ENCODE assay signal across 11 mouse cellular contexts in the genomic region with DNA sequence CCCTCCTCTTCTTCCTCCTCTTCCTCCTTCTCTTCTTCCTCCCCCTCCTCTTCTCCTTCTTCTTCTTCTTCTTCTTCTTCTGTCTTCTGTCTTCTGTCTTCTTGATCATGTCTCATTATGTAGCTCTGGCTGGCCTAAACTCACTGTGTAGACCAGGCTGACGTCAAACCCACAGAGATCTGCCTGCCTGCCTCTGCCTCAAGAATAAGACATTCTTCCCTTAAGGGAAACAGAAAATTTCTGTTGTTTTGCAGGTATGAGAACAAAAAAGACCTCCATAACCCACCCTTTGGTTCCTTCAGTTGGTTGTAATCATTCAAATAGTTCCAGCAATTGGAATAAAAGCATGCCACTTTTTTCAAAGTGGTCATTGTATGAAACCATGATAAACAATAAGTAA. TPM values are rescaled to one million over a fixed set of nuclear protein-coding genes. Genes with fewer than 3 reads are reported as not detected.
A peak's percentile ranks its signal among the peaks of the same experiment; 100 is the strongest.
DNase-seq lines count a peak whose midpoint lies in the region; ATAC-seq and TF ChIP-seq lines count a peak whose summit lies in the region.
"Had no signal": no experiment of that assay in that cellular context is flagged by ENCODE, and none has a peak within 500 bp of the region (broad histone marks: within the 10 kb centered on the region; RNA-seq: fewer than 3 reads in every experiment).

No protein-coding gene starts in this region.

- H3K36me3 ChIP-seq in heart, embryonic 13.5 days: peaks cover 61% of the 10 kb centered on the region
- H3K36me3 ChIP-seq in spleen, adult 2 months (ENCODE audit: control insufficient read depth, insufficient read depth, low read length): peaks cover 2% of the 10 kb centered on the region
- no peaks in the 10 kb centered on the region for H3K36me3 ChIP-seq in small intestine, adult 2 months (ENCODE audit: control insufficient read depth, insufficient read depth, low read length)

- WGBS in heart, embryonic 13.5 days: 74% methylated on average over 1 of the region's 1 CpGs
- WGBS in spleen, adult 2 months: 28% methylated on average over 1 of the region's 1 CpGs
- WGBS in small intestine, adult 2 months: 73% methylated on average over 1 of the region's 1 CpGs

- peaks cover 59% of the 10 kb centered on the region for H3K4me1 ChIP-seq in heart, embryonic 13.5 days
- H3K4me1 ChIP-seq in spleen, adult 2 months (ENCODE audit: control insufficient read depth, insufficient read depth, insufficient read length): peaks cover 8% of the 10 kb centered on the region; the same call in 1 of the 2 replicates
- H3K4me1 ChIP-seq in small intestine, adult 2 months (ENCODE audit: control insufficient read depth, insufficient read depth, insufficient read length, low read length): peaks cover 15% of the 10 kb centered on the region

- DNase-seq in heart, adult 18-20 months: no peak
- no peak for DNase-seq in layer of hippocampus, adult 2 months (ENCODE audit: low spot score in 2 of 2)
- no peak for DNase-seq in layer of hippocampus, adult 8-10 months (ENCODE audit: low spot score in 2 of 2)
- no peak for DNase-seq in spleen, adult 2 months (ENCODE audit: low read depth in 1 of 2, low spot score in 2 of 2)
- no peak for DNase-seq in spleen, adult 18-20 months
- DNase-seq: adrenal gland, postnatal 36 days; cerebellum, adult 11 months; gastrocnemius, postnatal 36 days had no signal

- peak overlapping the region; percentile 73 for H3K27ac ChIP-seq in heart, embryonic 13.5 days (replicated peaks)
- H3K27ac ChIP-seq in layer of hippocampus, adult 2 months: no peak overlapping the region
- peak overlapping the region; percentile 69; the same call in 1 of the 2 replicates for H3K27ac ChIP-seq in spleen, adult 2 months (ENCODE audit: insufficient read depth, low read length)
- 0 out of 2 replicates have a peak overlapping the region, but pooled peaks have one; percentile 55 for H3K27ac ChIP-seq in small intestine, adult 2 months (ENCODE audit: insufficient read depth, low read depth, low read length)

- no peaks in the 10 kb centered on the region for H3K27me3 ChIP-seq in heart, embryonic 13.5 days (replicated peaks)
- no peaks in the 10 kb centered on the region for H3K27me3 ChIP-seq in spleen, adult 2 months (ENCODE audit: control insufficient read depth, insufficient read depth, low read length)
- H3K27me3 ChIP-seq in small intestine, adult 2 months (ENCODE audit: control insufficient read depth, insufficient read depth, low read length): no peaks in the 10 kb centered on the region

- H3K4me2 ChIP-seq in heart, embryonic 13.5 days: peak overlapping the region; percentile 27

- no peak for TF ChIP-seq POLR2A in spleen, adult 2 months (IDR thresholded peaks at IDR 0.05; ENCODE audit: low read depth, low read length)
- no peak for TF ChIP-seq POLR2A in small intestine, adult 2 months (IDR thresholded peaks at IDR 0.05; ENCODE audit: low read depth, low read length)

- H3K9ac ChIP-seq in heart, embryonic 13.5 days: no peak overlapping the region; the same call in 1 of the 2 replicates

- no peaks in the 10 kb centered on the region; the same call in 1 of the 2 replicates for H3K9me3 ChIP-seq in heart, embryonic 13.5 days

- no peak for ATAC-seq in heart, embryonic 13.5 days (ENCODE audit: extremely low read depth, insufficient number of reproducible peaks, low FRiP score, low TSS enrichment)

- no peak overlapping the region for H3K4me3 ChIP-seq in heart, embryonic 13.5 days
- H3K4me3 ChIP-seq in layer of hippocampus, adult 2 months: peak overlapping the region; percentile 22; the same call in 1 of the 2 replicates
- H3K4me3 ChIP-seq in spleen, adult 2 months (ENCODE audit: extremely low read depth, insufficient read depth, insufficient read length): no peak overlapping the region
- no peak overlapping the region for H3K4me3 ChIP-seq in small intestine, adult 2 months (ENCODE audit: low read depth, low read length)
- H3K4me3 ChIP-seq: myocyte had no signal

- TF ChIP-seq CTCF in layer of hippocampus, adult 2 months (conservative IDR thresholded peaks at IDR 0.05): no peak
- TF ChIP-seq CTCF in spleen, adult 2 months (IDR thresholded peaks at IDR 0.05; ENCODE audit: extremely low read depth, insufficient read depth, insufficient read length, insufficient replicate concordance): no peak
- TF ChIP-seq CTCF in small intestine, adult 2 months (IDR thresholded peaks at IDR 0.05; ENCODE audit: extremely low read depth, insufficient read length, insufficient replicate concordance, low read depth, low read length): no peak

RNA-seq across cellular contexts. Expression of a gene that starts 3.4 kb away (rescaled TPM):
- polyA plus RNA-seq in heart, embryonic 13.5 days (2015; fragmentation: Nextera tagmentation; extraction: Ambion mirVana): 1.9 TPM in 2 replicates
- 1 to 10 TPM; 3.7 to 6.4 TPM for total RNA-seq in heart, adult 18-20 months (2021)
- 10 to 100 TPM; 15.1 to 17.4 TPM for total RNA-seq in layer of hippocampus, adult 2 months (2021)
- 10 to 100 TPM; 11.8 to 15.0 (median 13.5) TPM for total RNA-seq in layer of hippocampus, adult 8-10 months (2022)
- 4.3 and 6.5 TPM in 2 replicates for polyA plus RNA-seq in spleen, adult 2 months (2012; rRNA removed)
- polyA plus RNA-seq in small intestine, adult 2 months (2012; rRNA removed): 1.3 and 1.8 TPM in 2 replicates

RNA-seq across cellular contexts. Expression of a gene that starts 36.9 kb away (rescaled TPM):
- 15.6 and 18.9 TPM in 2 replicates for polyA plus RNA-seq in heart, embryonic 13.5 days (2015; fragmentation: Nextera tagmentation; extraction: Ambion mirVana)
- total RNA-seq in heart, adult 18-20 months (2021): 1 to 10 TPM; 7.5 to 8.6 TPM
- total RNA-seq in layer of hippocampus, adult 2 months (2021): 10 to 100 TPM; 31.2 to 33.3 TPM
- total RNA-seq in layer of hippocampus, adult 8-10 months (2022): 10 to 100 TPM; 26.9 to 36.3 (median 30.5) TPM
- polyA plus RNA-seq in spleen, adult 2 months (2012; rRNA removed): 12.8 and 20.1 TPM in 2 replicates
- 5.5 and 6.2 TPM in 2 replicates for polyA plus RNA-seq in small intestine, adult 2 months (2012; rRNA removed)

RNA-seq across cellular contexts. Expression of a gene that starts 38.4 kb away (rescaled TPM):
- 28.0 and 28.9 TPM in 2 replicates for polyA plus RNA-seq in heart, embryonic 13.5 days (2015; fragmentation: Nextera tagmentation; extraction: Ambion mirVana)
- total RNA-seq in heart, adult 18-20 months (2021): 10 to 100 TPM; 32.7 to 35.3 TPM
- 10 to 100 TPM; 19.4 to 21.6 TPM for total RNA-seq in layer of hippocampus, adult 2 months (2021)
- 10 to 100 TPM; 26.3 to 29.4 (median 26.8) TPM for total RNA-seq in layer of hippocampus, adult 8-10 months (2022)
- 55.9 and 70.9 TPM in 2 replicates for polyA plus RNA-seq in spleen, adult 2 months (2012; rRNA removed)
- 16.5 and 28.9 TPM in 2 replicates for polyA plus RNA-seq in small intestine, adult 2 months (2012; rRNA removed)

RNA-seq across cellular contexts. Expression of a gene that starts 40.7 kb away (rescaled TPM):
- polyA plus RNA-seq in heart, embryonic 13.5 days (2015; fragmentation: Nextera tagmentation; extraction: Ambion mirVana): 3.0 and 3.2 TPM in 2 replicates
- total RNA-seq in heart, adult 18-20 months (2021): 10 to 100 TPM in 1 of 2 experiments, 1 to 10 TPM in 1; 9.2 to 10.8 TPM
- 10 to 100 TPM; 10.7 to 13.7 TPM for total RNA-seq in layer of hippocampus, adult 2 months (2021)
- total RNA-seq in layer of hippocampus, adult 8-10 months (2022): 10 to 100 TPM in 1 of 4 experiments, 1 to 10 TPM in 3; 8.3 to 12.2 (median 9.2) TPM
- 5.3 and 5.4 TPM in 2 replicates for polyA plus RNA-seq in spleen, adult 2 months (2012; rRNA removed)
- polyA plus RNA-seq in small intestine, adult 2 months (2012; rRNA removed): 2.0 and 2.3 TPM in 2 replicates
